Mouse (Mus musculus) forebrain, embryonic 11.5 days (tissue): ENCODE measurements around the gene Srp14. TPM values are rescaled to one million over a fixed set of nuclear protein-coding genes. Genes with fewer than 3 reads are reported as not detected.

Experiments used
- ATAC-seq: fragments of 200-750 bp; cut with Nextera tagmentation; replicated peaks from 2 replicates; pipeline ENCODE4 v1.8.0; 2017; ENCODE audit warnings: moderate TSS enrichment; ENCODE audit not compliant: low FRiP score
- DNase-seq: peaks from one replicate; pipeline ENCODE4 v3.0.0-alpha.2; 2017; ENCODE audit warnings: low spot score
- H3K27ac ChIP-seq: fragments of 300-500 bp; sonication (generic); 2 replicates; pipeline ENCODE4 v1.5.1; 2014; ENCODE audit warnings: low read depth, low read length
- H3K27me3 ChIP-seq: fragments of 300-500 bp; sonication (generic); 2 replicates; pipeline ENCODE4 v1.6.1; 2014; ENCODE audit warnings: mild to moderate bottlenecking, low read length, mixed read lengths; ENCODE audit not compliant: control insufficient read depth, insufficient read depth
- H3K36me3 ChIP-seq: fragments of 300-500 bp; sonication (generic); 2 replicates; pipeline ENCODE4 v1.6.1; 2014; ENCODE audit warnings: mild to moderate bottlenecking, low read length, moderate library complexity, mixed read lengths; ENCODE audit not compliant: control insufficient read depth, insufficient read depth
- H3K4me1 ChIP-seq: fragments of 300-500 bp; sonication (generic); replicated peaks from 2 replicates; pipeline ENCODE4 v1.6.1; 2014; ENCODE audit warnings: low read length, mixed read lengths; ENCODE audit not compliant: control insufficient read depth, insufficient read depth
- H3K4me2 ChIP-seq: fragments of 300-500 bp; sonication (generic); 2 replicates; pipeline ENCODE4 v1.6.1; 2014; ENCODE audit warnings: low read depth, mild to moderate bottlenecking, low read length, moderate library complexity, mixed read lengths; ENCODE audit not compliant: severe bottlenecking
- H3K4me3 ChIP-seq: fragments of 300-500 bp; sonication (generic); 2 replicates; pipeline ENCODE4 v1.5.1; 2014; ENCODE audit warnings: low read depth, low read length
- H3K9ac ChIP-seq: fragments of 300-500 bp; sonication (generic); 2 replicates; pipeline ENCODE4 v1.6.1; 2014; ENCODE audit warnings: low read length
- H3K9me3 ChIP-seq: fragments of 300-500 bp; sonication (generic); 2 replicates; pipeline ENCODE4 v1.6.1; 2016; ENCODE audit warnings: low read length, mixed read lengths; ENCODE audit not compliant: control insufficient read depth
- WGBS: fragments of 180-500 bp; shearing (Covaris S2); extraction: QIAGEN DNeasy Blood & Tissue Kit; methylation state at CpG from one replicate; pipeline ENCODE4 v1.1.7; 2014; 5-methylcytosine and 5-hydroxymethylcytosine counted together
- polyA plus RNA-seq: library from polyadenylated mRNA; unstranded; fragments of >200 nt; fragmentation: Nextera tagmentation; extraction: Ambion mirVana; gene quantifications from 2 replicates; pipeline ENCODE4 v1.2.1, GENCODE M21; 2014

Gene Srp14
- polyA plus RNA-seq, 1 experiment from 2014 or later = 257 TPM

DNA sequence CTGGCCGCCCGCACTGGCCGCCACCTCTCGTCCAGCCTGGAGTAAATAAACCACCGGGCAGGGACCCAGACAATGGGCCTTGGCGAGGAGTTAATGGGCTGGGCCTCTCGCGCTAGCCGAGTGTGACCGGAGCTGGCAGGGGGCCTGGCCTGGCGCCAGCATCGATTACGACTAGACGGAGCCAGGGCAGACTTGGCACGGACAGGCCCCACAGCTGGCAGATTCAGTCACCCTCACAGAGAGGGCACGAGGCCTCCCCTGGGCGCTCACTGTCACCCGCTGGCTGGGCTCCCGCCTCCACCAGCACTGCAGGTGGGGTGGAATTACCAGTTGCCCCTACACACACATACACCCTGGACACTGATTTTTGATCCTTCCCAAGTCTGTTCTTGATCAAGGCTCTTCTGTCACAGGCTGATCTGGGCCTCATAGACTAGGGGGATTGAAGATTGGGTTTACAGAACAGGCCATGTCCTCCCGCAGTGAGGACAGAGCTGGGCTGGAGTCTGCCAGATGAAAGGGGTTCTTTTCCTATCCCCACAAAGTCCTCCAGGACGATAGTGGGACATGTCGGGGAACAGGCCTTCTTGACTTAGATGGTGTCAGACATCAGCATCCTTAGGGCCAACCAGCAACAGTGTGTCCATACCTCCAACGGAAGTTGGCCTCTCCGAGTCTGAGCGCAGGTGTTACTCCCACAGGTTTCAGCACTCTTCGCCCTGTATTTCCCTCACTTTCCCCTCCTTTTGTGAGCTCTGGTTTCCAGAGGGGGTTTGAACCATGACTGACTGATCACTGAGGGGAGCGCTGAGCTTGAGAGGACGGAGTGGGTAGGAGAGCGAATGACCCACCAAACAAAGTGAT lies 31.2 kb upstream of the Srp14 start:
- Histone ChIP-seq H3K9me3 (no peaks in the 10 kb centered on the region), H3K9ac (peak overlapping the region; percentile 28; the same call in 1 of the 2 replicates), H3K36me3 (no peaks in the 10 kb centered on the region), H3K27me3 (no peaks in the 10 kb centered on the region), H3K4me2 (0 out of 2 replicates have a peak overlapping the region, but pooled peaks have one; percentile 1), H3K27ac (no peak overlapping the region), H3K4me3 (no peak overlapping the region), H3K4me1 (peaks cover 9% of the 10 kb centered on the region; the same call in 1 of the 2 replicates)
- DNase-seq (peak; percentile 85), ATAC-seq (peak; percentile 83)
- WGBS = 34% methylated on average over 29 of the region's 29 CpGs

DNA sequence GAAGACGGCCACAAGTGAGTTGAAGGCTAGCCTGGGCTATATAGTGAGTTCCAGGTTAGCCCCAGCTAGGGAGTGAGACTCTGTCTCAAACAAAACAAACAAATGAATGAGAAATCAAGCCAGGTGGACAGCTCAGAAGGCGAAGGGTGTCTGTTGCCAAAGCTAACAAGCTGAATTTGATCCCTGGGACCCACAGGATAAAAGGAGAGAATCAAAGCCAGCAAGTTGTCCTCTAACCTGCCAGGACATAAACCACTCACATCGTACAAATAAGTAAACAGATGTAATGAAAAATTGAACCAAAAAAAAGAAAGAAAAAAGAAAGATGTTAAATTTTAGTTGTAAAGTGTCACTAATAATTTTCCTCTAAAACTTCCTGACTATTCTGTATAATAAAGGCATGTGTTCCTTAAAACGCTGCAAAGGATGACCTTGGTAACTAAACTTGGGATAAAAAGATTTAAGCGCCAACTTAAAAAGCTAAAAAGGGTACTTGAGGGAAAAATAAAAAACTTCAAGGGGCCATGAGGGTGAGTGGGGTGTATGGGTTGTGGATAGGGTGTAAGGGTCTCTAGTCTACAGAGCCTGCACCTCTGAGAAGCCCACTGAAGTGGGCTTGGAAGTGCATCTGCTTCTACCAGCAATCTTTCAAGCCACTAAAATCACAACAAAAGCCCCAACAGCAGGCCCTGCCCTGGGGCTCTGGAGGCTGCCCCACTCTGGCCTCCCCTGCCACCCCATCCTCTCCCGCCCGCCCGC lies 30.4 kb upstream of the Srp14 start:
- ATAC-seq = no peak; the same call in 1 of the 2 replicates
- no peak for DNase-seq
- H3K4me2 ChIP-seq = 0 out of 2 replicates have a peak overlapping the region, but pooled peaks have one; percentile 1
- 49% methylated on average over 8 of the region's 8 CpGs for WGBS
- peak overlapping the region; percentile 28; the same call in 1 of the 2 replicates for H3K9ac ChIP-seq
- no peak overlapping the region for H3K27ac ChIP-seq
- no peak overlapping the region for H3K4me3 ChIP-seq
- H3K27me3 ChIP-seq = no peaks in the 10 kb centered on the region
- no peaks in the 10 kb centered on the region for H3K9me3 ChIP-seq
- no peaks in the 10 kb centered on the region for H3K36me3 ChIP-seq
- H3K4me1 ChIP-seq = peaks cover 9% of the 10 kb centered on the region; the same call in 1 of the 2 replicates

DNA sequence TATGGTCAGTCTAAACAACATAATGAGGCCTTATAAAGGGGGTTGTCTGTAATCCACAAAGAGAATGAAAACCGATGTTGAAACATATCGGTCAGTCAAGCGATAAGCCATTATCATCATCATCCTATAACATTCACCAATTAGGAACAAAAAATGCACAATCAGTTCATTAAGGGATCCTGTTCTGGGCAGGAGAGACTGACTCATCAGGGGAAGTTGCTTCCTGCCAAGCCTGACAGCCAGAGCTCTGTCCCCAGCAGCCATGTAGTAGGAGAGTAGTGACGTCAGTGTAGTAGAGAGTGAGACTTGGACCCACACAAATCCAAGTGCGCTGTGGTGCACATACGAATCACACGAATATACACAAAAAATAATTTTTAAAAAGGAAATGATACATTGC lies 27.6 kb upstream of the Srp14 start:
- 92% methylated on average over 7 of the region's 7 CpGs for WGBS
- H3K4me2 ChIP-seq = no peak overlapping the region
- H3K27me3 ChIP-seq = no peaks in the 10 kb centered on the region
- H3K4me3 ChIP-seq = no peak overlapping the region
- peaks cover 8% of the 10 kb centered on the region; the same call in 1 of the 2 replicates for H3K4me1 ChIP-seq
- H3K9ac ChIP-seq = no peak overlapping the region
- ATAC-seq (no peak), DNase-seq (no peak)
- no peak overlapping the region for H3K27ac ChIP-seq
- no peaks in the 10 kb centered on the region for H3K36me3 ChIP-seq
- H3K9me3 ChIP-seq = no peaks in the 10 kb centered on the region

DNA sequence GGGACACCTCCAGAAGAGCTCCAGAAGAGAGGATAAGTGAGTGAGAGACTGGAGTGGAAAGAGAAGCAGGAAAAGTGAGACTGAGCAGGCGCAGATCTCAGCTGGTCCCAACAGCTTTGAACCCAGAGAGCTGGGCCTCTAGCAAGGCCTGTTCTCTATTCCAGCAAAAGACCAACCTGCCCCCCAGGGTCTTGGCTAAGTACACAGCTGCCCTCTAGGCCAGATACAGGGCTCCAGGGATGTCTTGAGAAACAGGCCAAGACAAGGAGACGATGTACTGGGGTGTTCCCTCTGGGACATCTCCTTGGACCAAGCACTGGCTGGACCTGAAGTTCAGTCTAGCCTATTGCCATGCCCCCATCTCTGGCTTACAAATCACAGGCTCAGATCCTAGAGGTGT lies 20.7 kb upstream of the Srp14 start:
- H3K4me3 ChIP-seq = no peak overlapping the region
- 84% methylated on average over 2 of the region's 2 CpGs for WGBS
- H3K4me1 ChIP-seq = peaks cover 5% of the 10 kb centered on the region; the same call in 1 of the 2 replicates
- H3K27ac ChIP-seq = no peak overlapping the region
- no peak overlapping the region for H3K9ac ChIP-seq
- no peaks in the 10 kb centered on the region for H3K36me3 ChIP-seq
- no peaks in the 10 kb centered on the region for H3K9me3 ChIP-seq
- DNase-seq (no peak), ATAC-seq (no peak)
- H3K4me2 ChIP-seq = no peak overlapping the region
- H3K27me3 ChIP-seq = no peaks in the 10 kb centered on the region

DNA sequence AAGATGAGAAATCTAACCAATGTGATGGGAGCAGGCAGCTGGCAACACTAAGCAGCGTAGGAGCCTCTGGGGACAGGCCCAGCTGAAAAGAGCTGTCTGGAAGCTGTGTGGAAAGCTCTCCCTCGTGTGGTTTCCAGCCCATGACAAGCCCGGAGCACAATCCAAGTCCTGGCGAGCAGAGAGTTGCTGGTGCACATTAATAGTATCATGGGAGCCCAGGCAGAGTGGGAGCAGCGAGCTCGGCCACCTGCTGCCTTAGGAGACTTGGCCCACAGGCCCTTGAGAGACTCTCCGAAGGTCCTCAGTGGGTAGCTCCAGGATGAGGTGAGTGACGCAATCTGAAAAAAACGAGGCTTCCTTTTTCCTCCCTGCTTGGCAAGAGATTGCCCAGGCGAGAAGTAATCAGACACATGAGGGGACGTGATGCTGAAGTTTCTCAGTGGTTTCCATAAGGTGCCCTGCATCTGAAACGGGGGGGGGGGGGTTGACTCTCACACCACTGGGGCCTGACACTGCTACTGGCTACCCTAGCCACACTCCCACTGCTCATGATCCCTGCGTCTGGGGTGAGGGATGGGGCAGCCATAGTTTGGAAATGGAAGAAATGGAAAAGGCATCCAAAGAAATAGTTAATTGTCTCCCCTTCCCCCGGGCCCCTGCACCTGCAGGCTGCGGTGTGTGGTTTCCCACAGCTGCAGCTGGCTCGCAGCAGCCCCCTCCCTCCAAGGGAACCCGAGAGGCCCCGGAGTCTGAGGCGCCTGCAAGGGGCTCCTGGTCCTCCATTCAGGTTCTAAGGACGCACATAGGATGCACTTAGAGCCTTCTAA lies 19.8 kb upstream of the Srp14 start:
- WGBS = 46% methylated on average over 20 of the region's 20 CpGs
- no peak overlapping the region for H3K27ac ChIP-seq
- H3K4me3 ChIP-seq = no peak overlapping the region
- peaks cover 5% of the 10 kb centered on the region; the same call in 1 of the 2 replicates for H3K4me1 ChIP-seq
- no peaks in the 10 kb centered on the region for H3K36me3 ChIP-seq
- H3K4me2 ChIP-seq = no peak overlapping the region
- DNase-seq = no peak
- H3K27me3 ChIP-seq = no peaks in the 10 kb centered on the region
- H3K9ac ChIP-seq = no peak overlapping the region
- no peaks in the 10 kb centered on the region for H3K9me3 ChIP-seq
- no peak for ATAC-seq

DNA sequence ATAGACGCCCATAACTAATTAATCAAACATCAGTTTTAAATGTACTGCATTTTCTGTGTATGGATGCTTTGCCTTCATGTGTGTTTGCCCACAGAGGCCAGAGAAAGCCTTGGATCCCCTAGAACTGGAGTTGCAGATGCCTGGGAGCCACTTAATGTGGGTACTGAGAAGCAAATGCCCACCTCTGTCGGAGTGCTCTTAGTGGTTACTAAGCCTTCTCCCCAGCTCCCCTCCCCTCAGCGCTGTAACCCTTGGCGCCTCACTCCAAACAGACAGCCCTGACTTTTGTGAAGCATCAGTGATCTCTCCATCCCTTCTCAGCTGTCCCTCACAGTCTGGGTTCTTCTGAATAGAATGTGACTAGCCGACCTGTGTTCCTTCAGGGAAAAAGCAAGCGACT lies 19.0 kb upstream of the Srp14 start:
- Histone ChIP-seq H3K27me3 (no peaks in the 10 kb centered on the region), H3K4me3 (no peak overlapping the region), H3K36me3 (no peaks in the 10 kb centered on the region), H3K27ac (no peak overlapping the region), H3K4me2 (no peak overlapping the region), H3K4me1 (peaks cover 5% of the 10 kb centered on the region; the same call in 1 of the 2 replicates), H3K9ac (no peak overlapping the region), H3K9me3 (no peaks in the 10 kb centered on the region)
- ATAC-seq (no peak), DNase-seq (no peak)
- 74% methylated on average over 6 of the region's 6 CpGs for WGBS

DNA sequence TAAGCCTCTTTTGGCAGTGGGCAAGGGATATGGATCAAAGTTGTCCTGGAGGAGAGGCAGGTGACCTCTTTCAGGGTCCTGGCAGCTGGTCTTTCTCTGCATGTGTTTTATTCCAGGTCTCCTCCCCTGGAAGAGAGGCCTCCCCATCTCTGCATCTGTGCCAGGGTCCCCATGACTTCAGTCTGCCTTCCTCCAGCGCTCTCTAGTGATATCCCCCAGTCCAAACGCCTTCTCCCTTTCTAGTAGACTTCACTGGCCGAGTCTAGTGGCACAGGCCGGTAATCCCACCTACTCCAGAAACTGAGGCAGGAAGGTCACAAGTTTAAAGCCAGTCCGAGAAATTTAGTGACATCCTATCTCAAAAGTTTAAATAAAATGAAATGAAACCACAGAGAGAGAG lies 18.4 kb upstream of the Srp14 start:
- no peak for ATAC-seq
- no peak overlapping the region for H3K4me2 ChIP-seq
- whole genome bisulfite sequencing = 91% methylated on average over 5 of the region's 5 CpGs
- H3K27ac ChIP-seq = no peak overlapping the region
- no peak overlapping the region for H3K9ac ChIP-seq
- no peak overlapping the region for H3K4me3 ChIP-seq
- no peaks in the 10 kb centered on the region for H3K9me3 ChIP-seq
- H3K36me3 ChIP-seq = no peaks in the 10 kb centered on the region
- peaks cover 5% of the 10 kb centered on the region; the same call in 1 of the 2 replicates for H3K4me1 ChIP-seq
- DNase-seq = no peak
- no peaks in the 10 kb centered on the region for H3K27me3 ChIP-seq

DNA sequence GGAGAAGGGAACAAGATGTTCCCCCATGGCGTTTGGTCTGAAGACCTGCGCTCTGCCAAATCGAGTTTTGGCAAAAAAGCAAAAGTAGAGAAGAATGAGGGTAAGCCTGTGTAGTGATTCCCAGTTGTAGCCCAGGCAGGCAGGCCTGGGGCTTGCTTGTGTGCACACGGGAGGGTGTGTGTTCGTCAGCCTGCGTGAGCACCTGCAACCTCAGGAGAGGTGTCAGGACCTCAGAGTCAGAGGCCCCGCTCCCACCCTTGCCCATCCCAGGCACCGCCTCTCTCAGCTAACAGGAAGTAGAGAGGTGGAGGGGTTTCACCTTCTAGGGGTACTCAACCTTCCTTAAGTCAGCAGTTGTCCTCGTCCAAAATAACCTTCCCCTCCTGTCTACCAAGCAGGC lies 15.5 kb upstream of the Srp14 start:
- Histone ChIP-seq H3K4me3 (no peak overlapping the region), H3K27ac (no peak overlapping the region), H3K4me1 (peaks cover 5% of the 10 kb centered on the region; the same call in 1 of the 2 replicates), H3K36me3 (no peaks in the 10 kb centered on the region), H3K27me3 (no peaks in the 10 kb centered on the region), H3K9ac (no peak overlapping the region), H3K9me3 (no peaks in the 10 kb centered on the region), H3K4me2 (no peak overlapping the region)
- no peak for ATAC-seq
- no peak for DNase-seq
- WGBS = 76% methylated on average over 9 of the region's 9 CpGs
